Mouse (Mus musculus): ENCODE measurements around the gene 2300002M23Rik.

- TF ChIP-seq CTCF (IDR thresholded peaks at IDR 0.05; ENCODE audit: low read depth), result no peak
- TF ChIP-seq EP300 (IDR thresholded peaks at IDR 0.05; ENCODE audit: low read depth), result no peak
Observed at GRCm38 (mm10) chr17:35617127-35617526, 49.9 kb downstream of the 2300002M23Rik start.

Data from liver, postnatal 0 days (tissue).